Mouse (Mus musculus): ENCODE measurements around the gene Sh3rf1.

Sh3rf1 gene

DNA sequence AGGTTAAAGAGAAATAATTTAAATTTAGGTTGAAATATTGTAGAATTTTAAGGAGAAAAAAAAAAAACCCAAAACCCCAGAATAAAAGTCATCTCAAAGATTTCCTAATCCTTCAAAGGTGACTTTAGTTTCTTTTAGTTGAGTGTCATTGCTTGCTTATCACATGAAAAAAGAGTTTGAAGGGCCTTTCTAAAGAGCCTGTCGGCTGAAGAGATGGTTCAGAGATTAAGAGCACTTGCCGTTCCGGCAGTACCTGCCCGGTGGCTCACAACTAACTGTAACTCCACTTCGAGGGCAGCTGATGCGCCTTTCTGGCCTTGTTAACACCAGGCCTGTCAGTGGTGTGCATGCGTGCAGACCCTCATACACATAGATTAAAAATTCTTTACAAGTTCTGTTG, 41.2 kb downstream of the Sh3rf1 start:
- DNase-seq, result no peak

DNA sequence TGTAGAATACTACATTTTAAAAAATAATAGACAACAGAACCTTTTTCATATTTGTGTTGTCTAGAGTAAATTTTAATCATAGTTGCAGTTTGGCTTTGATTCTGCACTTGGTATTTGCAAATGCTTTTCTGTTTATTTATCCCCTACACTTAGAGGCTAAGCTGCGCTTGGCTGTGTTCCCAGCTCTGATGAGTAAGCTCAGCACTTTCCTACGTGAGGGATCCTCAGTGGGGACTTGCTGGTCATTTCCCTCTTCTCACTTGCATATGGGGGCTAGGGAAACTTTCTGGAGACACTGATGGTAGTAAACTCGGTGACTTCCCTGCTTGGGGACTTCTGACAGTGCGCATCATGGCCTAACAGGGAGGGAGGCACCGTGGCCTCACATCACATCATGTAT, 41.7 kb downstream of the Sh3rf1 start:
- DNase-seq, result no peak

- no peak for DNase-seq
Measured at GRCm38 (mm10) chr8:61267061-61267460, 43.4 kb downstream of the Sh3rf1 start.

GRCm38 (mm10) chr8:61267692-61268091, 44.0 kb downstream of the Sh3rf1 start:
- no peak for DNase-seq

- DNase-seq, result no peak
Measured at GRCm38 (mm10) chr8:61268233-61268916, 44.7 kb downstream of the Sh3rf1 start.

DNA sequence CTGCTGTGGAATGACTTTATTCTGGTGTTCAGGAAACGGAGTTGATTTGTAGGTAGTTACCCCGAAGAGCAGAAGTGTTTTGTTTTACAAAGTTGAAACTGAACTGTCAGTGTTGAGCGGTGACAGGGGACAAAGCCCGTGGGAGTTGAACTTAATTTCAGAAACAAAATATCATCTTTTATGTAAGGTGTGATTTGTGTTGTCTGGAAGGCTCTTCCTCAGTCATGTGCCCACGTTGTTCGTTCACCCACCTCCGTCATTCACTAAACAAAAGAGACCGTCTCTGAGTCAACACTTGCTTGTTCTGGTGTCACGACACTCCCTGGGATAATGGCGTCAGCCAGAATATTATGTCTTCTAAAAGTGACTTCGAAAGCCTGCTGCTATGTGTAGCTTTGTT, 46.3 kb downstream of the Sh3rf1 start:
- DNase-seq, result no peak

DNA sequence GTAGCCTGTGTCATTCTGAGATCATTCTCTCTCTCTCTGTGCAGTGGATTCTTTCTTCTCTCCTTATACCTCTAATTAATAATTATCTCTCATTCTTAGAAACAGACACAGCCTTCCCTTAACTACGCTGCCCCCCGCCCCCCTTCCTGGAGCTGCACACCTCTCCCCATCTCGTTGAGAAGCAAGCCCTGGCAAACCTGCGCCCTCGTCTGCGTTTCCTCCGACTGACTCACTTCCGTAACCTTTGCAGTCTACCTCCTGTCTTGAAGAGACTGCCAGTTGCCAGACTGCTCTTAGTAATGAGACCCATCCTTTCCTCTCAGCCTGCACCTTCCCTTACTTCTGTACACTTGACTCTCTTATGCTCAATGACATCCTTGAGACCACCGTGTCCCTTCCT, 46.9 kb downstream of the Sh3rf1 start:
- DNase-seq, result no peak

- DNase-seq, result no peak
Measured at GRCm38 (mm10) chr8:61270961-61271360, 47.3 kb downstream of the Sh3rf1 start.

DNA sequence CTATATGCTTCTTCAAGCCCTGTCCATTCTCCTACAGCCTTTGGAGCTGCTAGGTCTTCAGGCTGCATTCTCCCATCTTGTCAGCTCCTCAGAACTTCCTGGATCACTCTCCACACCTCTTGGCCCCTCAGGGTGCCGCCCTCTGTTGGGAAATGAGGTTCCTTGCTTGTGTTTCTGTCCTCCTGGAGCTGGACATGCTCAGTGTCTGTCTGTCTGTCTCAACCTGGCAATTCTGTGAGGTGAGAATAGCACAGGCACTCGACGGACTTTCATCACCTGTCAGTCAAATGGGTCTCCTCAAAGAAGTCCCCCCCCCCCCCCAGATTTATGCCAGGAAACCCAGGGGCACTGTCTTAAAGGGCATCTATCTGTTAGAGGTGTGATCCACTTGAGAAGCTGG, 49.2 kb downstream of the Sh3rf1 start:
- no peak for DNase-seq

GRCm38 (mm10) chr8:61273307-61274221, 49.9 kb downstream of the Sh3rf1 start:
- DNase-seq, result no peak

GRCm38 (mm10) chr8:61274602-61275462, 51.2 kb downstream of the Sh3rf1 start:
- DNase-seq, result peak; percentile 48

GRCm38 (mm10) chr8:61275463-61276356, 52.0 kb downstream of the Sh3rf1 start:
- DNase-seq, result no peak

DNA sequence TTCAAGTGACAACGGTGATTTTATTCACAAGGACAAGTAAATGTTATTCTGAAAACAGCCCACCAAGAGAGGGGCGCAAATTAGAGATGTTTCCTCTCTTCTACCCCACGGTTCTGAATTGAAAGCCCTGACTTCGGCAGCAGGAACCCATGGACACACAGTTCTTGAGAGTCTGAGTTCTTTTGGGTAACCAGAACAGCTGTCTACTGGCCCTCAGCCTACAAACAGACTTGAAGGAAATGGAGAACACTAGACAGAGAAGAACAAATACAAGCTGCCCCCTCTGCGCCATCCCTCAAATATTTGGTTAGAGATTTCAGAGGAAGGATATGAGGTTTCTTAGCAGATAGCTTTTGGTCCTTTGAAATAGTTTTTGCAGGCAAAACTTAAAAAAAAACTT, 52.7 kb downstream of the Sh3rf1 start:
- DNase-seq, result no peak

GRCm38 (mm10) chr8:61279030-61279429, 55.4 kb downstream of the Sh3rf1 start:
- no peak for DNase-seq

- peak; percentile 30 for DNase-seq
Measured at GRCm38 (mm10) chr8:61282303-61283168, 58.9 kb downstream of the Sh3rf1 start.

DNA sequence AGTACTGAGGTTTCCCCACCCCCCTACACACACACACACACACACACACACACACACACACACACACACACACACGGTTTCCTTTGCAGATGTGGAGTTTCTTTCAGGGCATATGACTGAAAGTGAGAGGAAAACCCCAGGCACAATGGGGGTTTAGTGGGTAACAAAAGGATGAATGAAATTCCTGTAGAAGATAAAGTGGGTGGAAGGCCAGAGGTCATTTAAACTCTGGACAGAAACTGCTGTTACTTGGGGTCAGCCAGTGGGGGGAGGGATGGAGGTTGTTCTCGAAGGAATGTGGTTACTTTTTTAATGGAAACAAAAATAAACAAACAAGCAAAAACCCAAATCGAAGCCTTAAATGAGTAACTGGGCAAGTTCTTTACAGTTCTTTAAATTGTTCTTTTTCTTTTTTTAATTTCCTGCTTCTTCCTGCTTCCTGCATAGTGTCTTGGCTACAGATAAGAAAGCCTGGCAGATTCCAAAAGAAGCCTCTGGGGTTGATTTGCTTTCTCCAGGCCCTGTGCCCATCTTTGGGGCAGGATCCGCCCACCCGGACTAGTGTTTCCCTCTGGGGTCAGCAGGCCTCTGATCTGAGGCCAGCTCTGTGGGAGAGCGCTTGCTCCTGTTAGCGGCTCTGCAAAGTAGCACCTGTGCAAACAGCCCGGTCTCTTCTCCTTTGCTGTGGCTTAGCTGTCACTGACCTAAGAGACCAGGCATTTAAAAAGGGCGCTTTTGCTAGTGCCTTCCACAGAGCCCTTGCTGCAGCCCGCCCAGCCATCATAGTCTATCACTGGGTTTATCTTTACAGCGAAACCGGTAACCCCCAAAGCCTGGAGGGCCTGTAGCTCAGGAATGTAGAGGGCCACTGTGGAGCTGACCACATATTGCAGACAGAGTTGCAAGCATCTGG, 59.8 kb downstream of the Sh3rf1 start:
- peak; percentile 80 for DNase-seq

DNA sequence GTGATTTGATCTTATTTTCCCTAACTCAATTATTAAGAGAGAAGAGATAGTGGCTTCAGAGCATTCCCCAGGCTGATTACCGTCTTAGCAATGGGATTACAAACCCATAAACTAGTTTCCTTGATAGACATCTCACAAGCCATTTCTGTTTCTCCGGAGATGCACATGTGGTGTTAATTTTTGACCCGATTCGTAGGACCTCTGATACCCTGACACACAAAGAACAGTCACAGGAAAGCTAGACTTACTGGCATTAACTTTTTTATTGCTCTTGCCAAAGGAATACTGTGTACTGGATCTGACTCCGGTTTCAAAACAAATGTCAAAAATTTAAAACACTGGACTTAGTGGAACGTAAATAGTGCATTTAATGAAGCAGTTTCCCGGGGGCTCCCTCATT, 62.2 kb downstream of the Sh3rf1 start:
- DNase-seq, result no peak

DNA sequence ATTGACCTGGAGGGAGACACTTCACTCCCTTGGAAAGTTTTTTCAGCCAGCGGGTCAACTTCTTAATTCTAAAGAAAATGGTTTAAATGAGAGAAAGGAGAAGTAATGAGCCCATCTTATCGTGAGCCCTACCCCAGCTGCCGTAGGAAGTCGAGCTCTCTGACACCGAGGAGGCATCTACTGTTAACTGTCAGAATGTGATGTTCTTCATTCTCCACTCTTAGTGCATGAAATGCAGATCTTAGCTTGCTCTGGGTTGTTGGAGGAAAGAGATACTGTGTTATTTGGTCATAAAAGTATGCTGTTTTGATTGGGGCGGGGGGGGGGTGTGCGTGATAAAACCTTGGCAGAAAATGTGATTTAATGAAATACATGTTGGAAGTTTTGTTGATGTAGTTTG, 62.7 kb downstream of the Sh3rf1 start:
- DNase-seq, result no peak

DNA sequence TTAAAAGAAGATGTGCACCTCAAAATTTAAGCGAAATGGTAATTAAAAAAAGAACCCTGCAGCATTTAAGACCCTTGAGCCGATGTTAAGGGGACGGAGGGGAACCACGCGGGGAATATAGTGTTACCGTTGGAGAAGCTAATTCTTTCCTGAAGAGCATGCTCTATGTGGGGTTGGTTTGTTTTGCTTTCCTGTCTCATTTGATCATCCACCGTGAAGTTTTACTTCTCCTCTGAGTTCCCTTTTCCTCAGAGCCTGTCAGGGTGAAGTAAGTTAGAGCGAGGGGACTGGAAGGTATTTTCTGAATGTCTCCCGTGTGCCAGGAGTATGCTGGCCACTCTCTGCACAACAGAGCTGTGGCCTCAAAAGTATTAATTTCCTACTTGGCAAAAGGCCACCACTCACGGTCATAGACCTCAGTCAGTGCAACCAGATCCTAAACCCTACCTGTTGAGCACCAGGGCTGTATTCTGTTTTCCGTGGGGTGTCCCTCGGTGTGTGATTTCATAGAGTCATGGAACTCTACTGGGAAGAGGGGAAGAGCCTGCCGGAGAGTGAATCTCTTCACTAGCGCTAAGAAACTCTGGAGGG, 63.2 kb downstream of the Sh3rf1 start:
- DNase-seq, result no peak
